Mouse (Mus musculus) lung, embryonic 16.5 days (tissue): ENCODE results near the gene Pde4dip. TPM values are rescaled to one million over a fixed set of nuclear protein-coding genes. Genes with fewer than 3 reads are reported as not detected.

Experiments used
- ATAC-seq: fragments of 200-750 bp; cut with Nextera tagmentation; 2 replicates; pipeline ENCODE4 v1.8.0; 2017; ENCODE audit warnings: low read depth, mild to moderate bottlenecking, moderate library complexity
- H3K27ac ChIP-seq: fragments of 300-500 bp; sonication (generic); 2 replicates; pipeline ENCODE4 v1.5.1; 2014; ENCODE audit warnings: mild to moderate bottlenecking, control low read depth, low read length
- H3K27me3 ChIP-seq: fragments of 300-500 bp; sonication (generic); 2 replicates; pipeline ENCODE4 v1.6.1; 2014; ENCODE audit warnings: low read depth, low read length, mixed read lengths; ENCODE audit not compliant: control insufficient read depth, insufficient read depth
- H3K36me3 ChIP-seq: fragments of 300-500 bp; sonication (generic); 2 replicates; pipeline ENCODE4 v1.6.1; 2014; ENCODE audit warnings: low read length; ENCODE audit not compliant: control insufficient read depth, insufficient read depth
- H3K4me1 ChIP-seq: fragments of 300-500 bp; sonication (generic); replicated peaks from 2 replicates; pipeline ENCODE4 v1.6.1; 2014; ENCODE audit warnings: low read length, mixed read lengths; ENCODE audit not compliant: control insufficient read depth, insufficient read depth
- H3K4me2 ChIP-seq: fragments of 300-500 bp; sonication (generic); 2 replicates; pipeline ENCODE4 v1.6.1; 2014; ENCODE audit warnings: low read depth, low read length, control low read depth
- H3K4me3 ChIP-seq: fragments of 300-500 bp; sonication (generic); 2 replicates; pipeline ENCODE4 v1.5.1; 2014; ENCODE audit warnings: mild to moderate bottlenecking, low read length, control low read depth
- H3K9ac ChIP-seq: fragments of 300-500 bp; sonication (generic); 2 replicates; pipeline ENCODE4 v1.6.1; 2014; ENCODE audit warnings: low read length, control low read depth
- H3K9me3 ChIP-seq: fragments of 300-500 bp; sonication (generic); 2 replicates; pipeline ENCODE4 v1.6.1; 2016; ENCODE audit warnings: low read length; ENCODE audit not compliant: control insufficient read depth
- WGBS: fragments of 180-500 bp; shearing (Covaris S2); extraction: QIAGEN DNeasy Blood & Tissue Kit; methylation state at CpG from one replicate; pipeline ENCODE4 v1.1.7; 2014; 5-methylcytosine and 5-hydroxymethylcytosine counted together
- polyA plus RNA-seq: library from polyadenylated mRNA; unstranded; fragments of >200 nt; fragmentation: Nextera tagmentation; extraction: Ambion mirVana; gene quantifications from 2 replicates; pipeline ENCODE4 v1.2.1, GENCODE M21; 2015

Pde4dip gene
- polyA plus RNA-seq, 1 experiment from 2014 or later, result 18.9 TPM

- Histone ChIP-seq H3K4me3 (no peak overlapping the region), H3K4me1 (no peaks in the 10 kb centered on the region), H3K36me3 (no peaks in the 10 kb centered on the region), H3K4me2 (no peak overlapping the region), H3K27ac (no peak overlapping the region), H3K9ac (no peak overlapping the region), H3K27me3 (no peaks in the 10 kb centered on the region), H3K9me3 (no peaks in the 10 kb centered on the region)
- 61% methylated on average over 1 of the region's 1 CpGs for WGBS
- no peak for ATAC-seq
Measured at GRCm38 (mm10) chr3:97774861-97775260, 113.6 kb downstream of the Pde4dip start.

GRCm38 (mm10) chr3:97767771-97768762 lies 120.4 kb downstream of the Pde4dip start:
- no peaks in the 10 kb centered on the region for H3K27me3 ChIP-seq
- no peaks in the 10 kb centered on the region for H3K36me3 ChIP-seq
- H3K4me3 ChIP-seq, result peak overlapping the region; percentile 86
- 2% methylated on average over 47 of the region's 47 CpGs for WGBS
- H3K9me3 ChIP-seq, result no peaks in the 10 kb centered on the region
- peak; percentile 98 for ATAC-seq
- peaks cover 17% of the 10 kb centered on the region for H3K4me1 ChIP-seq
- H3K27ac ChIP-seq, result peak overlapping the region; percentile 87
- peak overlapping the region; percentile 77 for H3K4me2 ChIP-seq
- H3K9ac ChIP-seq, result peak overlapping the region; percentile 87

- WGBS, result 2% methylated on average over 40 of the region's 40 CpGs
Measured at GRCm38 (mm10) chr3:97767041-97767770, 121.3 kb downstream of the Pde4dip start.

GRCm38 (mm10) chr3:97766459-97766858 lies 122.0 kb downstream of the Pde4dip start:
- peak overlapping the region; percentile 86 for H3K4me3 ChIP-seq
- no peaks in the 10 kb centered on the region for H3K36me3 ChIP-seq
- no peak for ATAC-seq
- 48% methylated on average over 9 of the region's 9 CpGs for WGBS
- no peaks in the 10 kb centered on the region for H3K9me3 ChIP-seq
- H3K4me1 ChIP-seq, result peaks cover 17% of the 10 kb centered on the region
- H3K9ac ChIP-seq, result peak overlapping the region; percentile 87
- no peaks in the 10 kb centered on the region for H3K27me3 ChIP-seq
- peak overlapping the region; percentile 77 for H3K4me2 ChIP-seq
- H3K27ac ChIP-seq, result 0 out of 2 replicates have a peak overlapping the region, but pooled peaks have one; percentile 4

More at GRCm38 (mm10) chr3:97767041-97767770, 121.3 kb downstream of the Pde4dip start:
- Histone ChIP-seq H3K36me3 (no peaks in the 10 kb centered on the region), H3K27me3 (no peaks in the 10 kb centered on the region), H3K4me3 (peak overlapping the region; percentile 86), H3K4me1 (peaks cover 17% of the 10 kb centered on the region), H3K9me3 (no peaks in the 10 kb centered on the region), H3K27ac (peak overlapping the region; percentile 87), H3K4me2 (peak overlapping the region; percentile 77), H3K9ac (peak overlapping the region; percentile 87)
- ATAC-seq, result no peak

DNA sequence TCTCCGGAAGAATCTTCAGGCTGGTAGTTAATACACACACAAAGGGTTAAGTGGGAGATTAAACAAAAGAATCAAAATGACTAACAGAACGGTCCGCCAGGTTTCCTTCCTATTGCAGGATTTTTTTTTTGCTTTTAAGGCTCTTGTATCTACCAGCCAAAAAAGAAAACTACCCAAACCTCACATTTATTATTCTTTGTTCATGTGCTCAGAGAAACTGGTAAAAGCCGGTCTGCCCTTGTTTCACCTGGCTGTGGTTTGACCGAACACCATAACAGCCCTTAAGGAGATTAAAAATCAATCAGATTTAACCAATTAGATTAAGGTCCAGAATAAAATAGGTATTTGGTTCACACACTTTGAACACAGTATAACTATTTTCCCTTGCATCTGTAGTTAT lies 124.4 kb downstream of the Pde4dip start:
- H3K27ac ChIP-seq, result no peak overlapping the region
- peaks cover 17% of the 10 kb centered on the region for H3K4me1 ChIP-seq

GRCm38 (mm10) chr3:97761951-97762350 lies 126.6 kb downstream of the Pde4dip start:
- no peak overlapping the region for H3K9ac ChIP-seq
- H3K27me3 ChIP-seq, result no peaks in the 10 kb centered on the region
- no peak overlapping the region for H3K4me2 ChIP-seq
- peaks cover 17% of the 10 kb centered on the region for H3K4me1 ChIP-seq
- WGBS, result 72% methylated on average over 6 of the region's 6 CpGs
- ATAC-seq, result no peak
- H3K27ac ChIP-seq, result no peak overlapping the region
- H3K9me3 ChIP-seq, result no peaks in the 10 kb centered on the region
- peaks cover 11% of the 10 kb centered on the region for H3K36me3 ChIP-seq
- no peak overlapping the region for H3K4me3 ChIP-seq

More for the DNA sequence above, 124.4 kb downstream of the Pde4dip start:
- Histone ChIP-seq H3K4me3 (no peak overlapping the region), H3K36me3 (no peaks in the 10 kb centered on the region), H3K4me2 (peak overlapping the region; percentile 26), H3K9me3 (no peaks in the 10 kb centered on the region), H3K27me3 (no peaks in the 10 kb centered on the region), H3K9ac (no peak overlapping the region)
- 49% methylated on average over 5 of the region's 5 CpGs for WGBS
- ATAC-seq, result no peak

GRCm38 (mm10) chr3:97761168-97761567 lies 127.3 kb downstream of the Pde4dip start:
- Histone ChIP-seq H3K4me2 (no peak overlapping the region), H3K36me3 (peaks cover 15% of the 10 kb centered on the region), H3K9ac (no peak overlapping the region), H3K9me3 (no peaks in the 10 kb centered on the region), H3K27me3 (no peaks in the 10 kb centered on the region), H3K4me3 (no peak overlapping the region), H3K4me1 (peaks cover 10% of the 10 kb centered on the region), H3K27ac (no peak overlapping the region)
- WGBS, result 88% methylated on average over 5 of the region's 5 CpGs
- ATAC-seq, result no peak

DNA sequence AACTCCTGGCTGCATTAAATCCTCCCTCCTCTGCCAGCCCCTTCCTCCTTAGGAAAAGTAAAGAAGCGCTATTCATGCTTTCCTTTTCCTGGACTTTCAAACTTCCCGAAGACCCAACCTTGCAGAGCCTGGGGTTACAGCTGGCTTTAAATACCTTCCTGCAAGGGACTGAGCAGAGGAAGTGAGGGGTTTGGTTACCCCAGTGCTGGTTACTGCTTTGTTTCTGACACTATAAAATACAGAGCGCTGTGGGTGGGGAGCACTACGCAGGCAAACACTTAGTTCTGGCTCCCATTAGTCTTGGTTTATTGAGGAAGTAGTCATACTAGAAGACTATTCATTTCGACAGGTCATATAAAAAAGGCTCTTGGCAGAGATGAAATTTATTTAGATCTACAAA lies 128.7 kb downstream of the Pde4dip start:
- Histone ChIP-seq H3K36me3 (peaks cover 20% of the 10 kb centered on the region), H3K4me2 (no peak overlapping the region), H3K9ac (no peak overlapping the region), H3K4me1 (peaks cover 3% of the 10 kb centered on the region), H3K27me3 (no peaks in the 10 kb centered on the region), H3K9me3 (no peaks in the 10 kb centered on the region), H3K27ac (no peak overlapping the region), H3K4me3 (no peak overlapping the region)
- no peak for ATAC-seq
- 79% methylated on average over 5 of the region's 5 CpGs for WGBS

DNA sequence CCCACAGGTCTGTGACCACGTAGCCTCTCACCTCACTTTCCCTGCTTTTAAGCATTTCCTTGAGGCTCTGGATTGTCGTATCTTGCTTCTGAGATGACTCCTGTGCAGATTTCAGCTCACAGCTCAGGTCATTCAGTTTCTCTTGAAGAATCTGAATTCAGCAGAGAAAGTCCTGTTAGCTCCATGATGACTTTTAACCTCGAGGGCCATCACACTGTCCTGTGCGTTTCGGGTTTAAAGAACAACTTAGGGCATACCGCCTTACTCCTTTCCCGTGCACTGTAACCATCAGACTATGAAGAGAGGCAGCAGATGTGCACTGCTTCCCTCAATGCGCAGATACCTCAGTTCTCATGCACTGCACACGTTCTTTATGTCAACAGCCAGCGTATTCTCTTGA lies 131.0 kb downstream of the Pde4dip start:
- Histone ChIP-seq H3K27me3 (no peaks in the 10 kb centered on the region), H3K9me3 (no peaks in the 10 kb centered on the region), H3K4me1 (no peaks in the 10 kb centered on the region), H3K27ac (no peak overlapping the region), H3K4me3 (no peak overlapping the region), H3K4me2 (no peak overlapping the region), H3K9ac (no peak overlapping the region), H3K36me3 (peaks cover 32% of the 10 kb centered on the region)
- no peak for ATAC-seq
- WGBS, result 91% methylated on average over 10 of the region's 10 CpGs
